Comparison of ENCODE assay signal across 8 mouse cellular contexts in genomic region chrX:95253517-95253916, GRCm38 (mm10). TPM values are rescaled to one million over a fixed set of nuclear protein-coding genes. Genes with fewer than 3 reads are reported as not detected.
DNase-seq lines count a peak whose midpoint lies in the region; ATAC-seq and TF ChIP-seq lines count a peak whose summit lies in the region.

No protein-coding gene starts in this region.

- no peak overlapping the region for H3K4me2 ChIP-seq in kidney, embryonic 14.5 days (replicated peaks; ENCODE audit: low read depth, low read length)
- H3K4me2 ChIP-seq in embryonic facial prominence, embryonic 11.5 days (ENCODE audit: low read depth, low read length) = no peak overlapping the region
- H3K4me2 ChIP-seq in liver, postnatal 0 days (ENCODE audit: low read depth, low read length) = no peak overlapping the region

- no peaks in the 10 kb centered on the region for H3K27me3 ChIP-seq in kidney, adult 2 months (replicated peaks; ENCODE audit: control insufficient read depth, insufficient read depth, low read length)
- H3K27me3 ChIP-seq in kidney, embryonic 14.5 days (ENCODE audit: control insufficient read depth, insufficient read depth, low read length) = no peaks in the 10 kb centered on the region
- H3K27me3 ChIP-seq in embryonic facial prominence, embryonic 11.5 days (ENCODE audit: control insufficient read depth, insufficient read depth, low read length) = no peaks in the 10 kb centered on the region
- H3K27me3 ChIP-seq in liver, postnatal 0 days (ENCODE audit: insufficient read depth, low read length) = no peaks in the 10 kb centered on the region

- ATAC-seq in kidney, embryonic 14.5 days (ENCODE audit: low FRiP score, low TSS enrichment) = no peak
- ATAC-seq in embryonic facial prominence, embryonic 11.5 days (replicated peaks; ENCODE audit: insufficient number of reproducible peaks, low FRiP score, low TSS enrichment, low read depth) = no peak
- no peak for ATAC-seq in liver, postnatal 0 days

- H3K27ac ChIP-seq in kidney, adult 2 months (ENCODE audit: insufficient read depth, low read depth, low read length) = no peak overlapping the region
- no peak overlapping the region for H3K27ac ChIP-seq in kidney, embryonic 14.5 days (ENCODE audit: low read depth, low read length)
- no peak overlapping the region for H3K27ac ChIP-seq in embryonic facial prominence, embryonic 11.5 days (replicated peaks; ENCODE audit: low read depth, low read length)
- H3K27ac ChIP-seq in liver, postnatal 0 days (ENCODE audit: low read depth) = no peak overlapping the region

- no peaks in the 10 kb centered on the region for H3K4me1 ChIP-seq in kidney, adult 2 months (ENCODE audit: control insufficient read depth, insufficient read depth, low read length)
- H3K4me1 ChIP-seq in kidney, embryonic 14.5 days (ENCODE audit: control insufficient read depth, insufficient read depth, low read length) = no peaks in the 10 kb centered on the region
- no peaks in the 10 kb centered on the region for H3K4me1 ChIP-seq in embryonic facial prominence, embryonic 11.5 days (ENCODE audit: control insufficient read depth, insufficient read depth, low read length)
- H3K4me1 ChIP-seq in liver, postnatal 0 days (ENCODE audit: insufficient read depth) = no peaks in the 10 kb centered on the region

- no peaks in the 10 kb centered on the region for H3K9me3 ChIP-seq in kidney, embryonic 14.5 days (ENCODE audit: control insufficient read depth, low read length)
- H3K9me3 ChIP-seq in embryonic facial prominence, embryonic 11.5 days (replicated peaks; ENCODE audit: control insufficient read depth, low read length) = no peaks in the 10 kb centered on the region
- H3K9me3 ChIP-seq in liver, postnatal 0 days (ENCODE audit: low read length) = no peaks in the 10 kb centered on the region

- 32% methylated on average over 13 of the region's 13 CpGs for WGBS in kidney, adult 2 months
- 41% methylated on average over 13 of the region's 13 CpGs for WGBS in kidney, embryonic 14.5 days
- WGBS in embryonic facial prominence, embryonic 11.5 days = 20% methylated on average over 13 of the region's 13 CpGs
- WGBS in liver, postnatal 0 days (ENCODE audit: insufficient replicate concordance) = 44% methylated on average over 13 of the region's 13 CpGs

- no peak for TF ChIP-seq EP300 in liver, postnatal 0 days (IDR thresholded peaks at IDR 0.05; ENCODE audit: low read depth)

- no peaks in the 10 kb centered on the region for H3K36me3 ChIP-seq in kidney, adult 2 months (ENCODE audit: control insufficient read depth, insufficient read depth, low read length)
- no peaks in the 10 kb centered on the region for H3K36me3 ChIP-seq in kidney, embryonic 14.5 days (ENCODE audit: control insufficient read depth, insufficient read depth, low read length)
- H3K36me3 ChIP-seq in embryonic facial prominence, embryonic 11.5 days (replicated peaks; ENCODE audit: control insufficient read depth, insufficient read depth, low read depth, low read length) = no peaks in the 10 kb centered on the region
- H3K36me3 ChIP-seq in liver, postnatal 0 days (replicated peaks; ENCODE audit: insufficient read depth, low read length) = no peaks in the 10 kb centered on the region

- DNase-seq in cerebellum, adult 18-20 months = peak; percentile 1 to 9
- DNase-seq in cerebellum, adult 11 months = no peak
- DNase-seq in kidney, adult 2 months = peak; percentile 25
- peak; percentile 0 for DNase-seq in T-cell, adult 2 months (ENCODE audit: low spot score)
- peak; percentile 36 for DNase-seq in embryonic facial prominence, embryonic 11.5 days (ENCODE audit: low spot score)
- peak; percentile 18 for DNase-seq in liver, postnatal 0 days
- DNase-seq in thymus, postnatal 25 days = peak; percentile 9

- no peak overlapping the region for H3K4me3 ChIP-seq in kidney, adult 2 months (ENCODE audit: insufficient read depth, low read depth, low read length)
- H3K4me3 ChIP-seq in kidney, embryonic 14.5 days (ENCODE audit: low read length) = no peak overlapping the region
- H3K4me3 ChIP-seq in embryonic facial prominence, embryonic 11.5 days (ENCODE audit: low read depth, low read length) = no peak overlapping the region
- no peak overlapping the region for H3K4me3 ChIP-seq in liver, postnatal 0 days (ENCODE audit: low read depth, low read length)

- H3K9ac ChIP-seq in kidney, embryonic 14.5 days (ENCODE audit: low read depth, low read length) = no peak overlapping the region
- no peak overlapping the region for H3K9ac ChIP-seq in embryonic facial prominence, embryonic 11.5 days (replicated peaks; ENCODE audit: low read length)
- no peak overlapping the region for H3K9ac ChIP-seq in liver, postnatal 0 days (replicated peaks)

- TF ChIP-seq POLR2A in kidney, adult 2 months (IDR thresholded peaks at IDR 0.05; ENCODE audit: low read depth, low read length) = no peak

- peak; percentile 55 for TF ChIP-seq CTCF in kidney, adult 2 months (conservative IDR thresholded peaks at IDR 0.05; ENCODE audit: insufficient read depth, insufficient read length, low read depth, low read length)
- TF ChIP-seq CTCF in liver, postnatal 0 days (IDR thresholded peaks at IDR 0.05; ENCODE audit: low read depth) = peak; percentile 67

RNA-seq across cellular contexts. Expression of gene Arhgef9, which starts 56.9 kb away (rescaled TPM):
- polyA plus RNA-seq in kidney, adult 2 months (2012; rRNA removed) = 2.6 TPM in 2 replicates
- 12.8 and 13.8 TPM in 2 replicates for polyA plus RNA-seq in kidney, embryonic 14.5 days (2014; fragmentation: Nextera tagmentation; extraction: Ambion mirVana)
- polyA plus RNA-seq in embryonic facial prominence, embryonic 11.5 days (2014; fragmentation: Nextera tagmentation; extraction: Ambion mirVana) = 14.9 and 18.2 TPM in 2 replicates
- polyA plus RNA-seq in liver, postnatal 0 days (2015; fragmentation: Nextera tagmentation; extraction: Ambion mirVana) = 2.7 and 3.1 TPM in 2 replicates
